Mouse (Mus musculus) liver (tissue): Measurements from ENCODE around the gene Ccdc30.
A peak's percentile ranks its signal among the peaks of the same experiment; 100 is the strongest.

Source experiments
- DNase-seq: peaks from one replicate; pipeline ENCODE4 v3.0.0-alpha.2; 2020; ENCODE audit warnings: mixed read lengths

Gene Ccdc30

GRCm38 (mm10) chr4:119415072-119415753 lies at the start of gene Ccdc30:
Gene Ccdc30 (minus strand): TSS chr4:119415521.
- DNase-seq, result peak; percentile 81

- no peak for DNase-seq
Measured at GRCm38 (mm10) chr4:119463756-119464419, 48.6 kb upstream of the Ccdc30 start.

- peak; percentile 28 for DNase-seq
Measured at GRCm38 (mm10) chr4:119462858-119463755, 47.8 kb upstream of the Ccdc30 start.

- DNase-seq, result no peak
Measured at GRCm38 (mm10) chr4:119462457-119462856, 47.1 kb upstream of the Ccdc30 start.

- DNase-seq, result no peak
Measured at GRCm38 (mm10) chr4:119460728-119461141, 45.4 kb upstream of the Ccdc30 start.

- peak; percentile 22 for DNase-seq
Measured at GRCm38 (mm10) chr4:119460296-119460695, 45.0 kb upstream of the Ccdc30 start.

- DNase-seq, result no peak
Measured at GRCm38 (mm10) chr4:119453533-119453932, 38.2 kb upstream of the Ccdc30 start.

- DNase-seq, result no peak
Measured at GRCm38 (mm10) chr4:119453128-119453527, 37.8 kb upstream of the Ccdc30 start.

- DNase-seq, result no peak
Measured at GRCm38 (mm10) chr4:119450436-119450835, 35.1 kb upstream of the Ccdc30 start.

GRCm38 (mm10) chr4:119447786-119448185 lies 32.5 kb upstream of the Ccdc30 start:
- no peak for DNase-seq

GRCm38 (mm10) chr4:119447261-119447660 lies 31.9 kb upstream of the Ccdc30 start:
- no peak for DNase-seq

GRCm38 (mm10) chr4:119442539-119442938 lies 27.2 kb upstream of the Ccdc30 start:
- DNase-seq, result no peak

GRCm38 (mm10) chr4:119441836-119442235 lies 26.5 kb upstream of the Ccdc30 start:
- DNase-seq, result peak; percentile 36

GRCm38 (mm10) chr4:119437936-119438335 lies 22.6 kb upstream of the Ccdc30 start:
- DNase-seq, result no peak

GRCm38 (mm10) chr4:119430678-119431077 lies 15.4 kb upstream of the Ccdc30 start:
- DNase-seq, result peak; percentile 58

GRCm38 (mm10) chr4:119427680-119428079 lies 12.4 kb upstream of the Ccdc30 start:
- DNase-seq, result no peak

GRCm38 (mm10) chr4:119425601-119426000 lies 10.3 kb upstream of the Ccdc30 start:
- no peak for DNase-seq

GRCm38 (mm10) chr4:119425077-119425476 lies 9.8 kb upstream of the Ccdc30 start:
- DNase-seq, result peak; percentile 55

GRCm38 (mm10) chr4:119422294-119422964 lies 7.1 kb upstream of the Ccdc30 start, which contains the start of the genes Ppcs and Zmynd12:
Gene Ppcs (minus strand): TSS chr4:119422420.
Gene Zmynd12 (plus strand): TSS chr4:119422814.
- peak; percentile 92 for DNase-seq

GRCm38 (mm10) chr4:119421921-119422293 lies 6.6 kb upstream of the Ccdc30 start:
- no peak for DNase-seq

GRCm38 (mm10) chr4:119421191-119421590 lies 5.9 kb upstream of the Ccdc30 start:
- no peak for DNase-seq

- DNase-seq, result no peak
Measured at GRCm38 (mm10) chr4:119417894-119418293, 2.6 kb upstream of the Ccdc30 start.

- no peak for DNase-seq
Measured at GRCm38 (mm10) chr4:119417270-119417669, 1.9 kb upstream of the Ccdc30 start.
